Mouse (Mus musculus): ENCODE results near the gene Acvr1b.

The Acvr1b gene

GRCm38 (mm10) chr15:101194951-101195823, 21.3 kb downstream of the Acvr1b start:
- in situ Hi-C loops (cut with MboI, MseI), result loop anchor here (5.0 kb wide), 1 partner anchor 42 kb away; no protein-coding TSS in a partner anchor

DNA sequence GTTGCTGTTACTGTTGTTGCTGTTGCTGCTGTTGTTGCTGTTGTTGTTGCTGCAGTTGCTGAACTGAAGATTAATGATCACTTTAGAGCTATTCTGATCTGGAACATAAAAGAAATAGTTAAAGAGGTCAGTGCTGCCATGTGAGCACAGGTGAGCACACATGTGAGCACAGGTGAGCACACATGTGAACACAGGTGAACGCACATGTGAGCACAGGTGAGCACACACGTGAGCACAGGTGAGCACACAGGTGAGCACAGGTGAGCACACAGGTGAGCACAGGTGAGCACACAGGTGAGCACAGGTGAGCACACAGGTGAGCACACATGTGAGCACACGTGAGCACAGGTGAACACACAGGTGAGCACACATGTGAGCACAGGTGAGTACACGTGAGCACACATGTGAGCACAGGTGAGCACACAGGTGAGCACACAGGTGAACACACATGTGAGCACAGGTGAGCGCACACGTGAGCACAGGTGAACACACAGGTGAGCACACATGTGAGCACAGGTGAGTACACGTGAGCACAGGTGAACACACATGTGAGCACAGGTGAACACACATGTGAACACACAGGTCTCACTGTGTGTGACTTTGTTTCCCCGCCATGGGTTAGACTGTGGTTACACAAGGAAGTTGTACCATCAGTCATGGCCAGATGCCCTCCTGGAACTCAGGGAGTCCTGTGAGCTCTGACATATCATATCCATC, 22.4 kb downstream of the Acvr1b start:
- in situ Hi-C loops (cut with MboI, MseI), result no loop called here

DNA sequence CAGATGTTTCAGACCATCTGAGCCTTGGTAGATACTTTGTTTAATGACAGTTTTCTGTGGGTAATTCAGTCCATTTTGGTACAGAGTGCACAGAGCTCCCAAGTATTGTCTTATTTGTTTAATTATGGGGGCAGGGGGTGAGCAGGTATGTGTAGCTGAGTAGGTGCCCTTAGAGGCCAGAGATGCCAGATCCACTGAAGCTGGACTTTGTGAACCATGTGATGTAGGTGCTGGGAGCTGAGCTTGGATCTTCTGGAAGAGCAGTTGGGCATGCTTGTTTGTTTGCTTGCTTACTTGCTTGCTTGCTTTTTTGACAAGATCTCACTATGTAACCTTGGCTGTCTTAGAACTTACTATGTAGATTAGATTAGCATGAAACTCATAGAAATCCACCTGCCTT, 23.1 kb downstream of the Acvr1b start:
- in situ Hi-C loops (cut with MboI, MseI), result no loop called here

GRCm38 (mm10) chr15:101197497-101198179, 23.8 kb downstream of the Acvr1b start:
- in situ Hi-C loops (cut with MboI, MseI), result no loop called here

- in situ Hi-C loops (cut with MboI, MseI), result no loop called here
These were observed 24.4 kb downstream of the Acvr1b start for GRCm38 (mm10) chr15:101198218-101198617.

- in situ Hi-C loops (cut with MboI, MseI), result no loop called here
These were observed 25.0 kb downstream of the Acvr1b start for GRCm38 (mm10) chr15:101198850-101199249.

DNA sequence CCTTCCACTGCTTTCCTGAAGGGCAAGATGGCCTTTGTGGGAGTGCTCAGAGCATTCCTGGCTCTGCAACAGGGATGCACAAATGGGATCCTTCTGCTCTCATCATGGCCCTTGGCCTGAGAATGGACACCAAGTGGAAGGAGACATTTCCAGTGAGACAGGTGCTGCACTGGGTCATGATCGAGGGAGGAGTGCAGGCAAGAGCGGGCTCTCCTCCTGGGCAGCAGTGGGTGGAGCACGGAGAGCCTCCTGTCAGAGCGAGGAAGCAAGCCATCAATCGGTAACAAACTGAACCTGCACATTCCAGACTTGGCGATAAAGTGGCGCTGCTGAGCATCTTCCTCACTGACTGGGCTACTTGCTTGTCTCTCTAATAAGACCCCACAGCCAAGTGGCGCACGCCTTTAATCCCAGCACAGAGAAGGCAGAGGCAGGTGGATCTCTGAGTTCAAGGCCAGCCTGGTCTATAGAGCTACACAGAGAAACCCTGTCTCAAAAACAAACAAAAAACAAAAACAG, 27.0 kb downstream of the Acvr1b start:
- in situ Hi-C loops (cut with MboI, MseI), result no loop called here

DNA sequence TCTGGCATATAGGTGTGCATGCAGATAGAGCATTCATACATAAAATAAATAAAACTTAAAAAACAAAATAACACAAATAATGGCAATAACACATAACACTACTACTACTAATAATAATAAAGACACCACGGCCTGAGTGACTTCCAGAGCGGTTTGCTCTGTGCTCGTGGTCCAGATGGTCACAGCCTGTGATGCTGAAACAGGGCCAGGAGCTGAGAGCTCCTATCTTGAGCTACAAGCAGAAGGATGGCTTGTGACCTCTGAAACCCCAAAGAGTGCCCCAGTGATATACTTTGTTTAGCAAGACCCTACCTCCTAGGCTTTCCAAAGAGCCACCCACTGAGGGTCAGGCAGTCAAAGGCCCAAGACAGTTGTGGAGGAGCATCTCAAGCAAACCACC, 27.5 kb downstream of the Acvr1b start:
- in situ Hi-C loops (cut with MboI, MseI), result no loop called here

- in situ Hi-C loops (cut with MboI, MseI), result no loop called here
These were observed 29.8 kb downstream of the Acvr1b start for GRCm38 (mm10) chr15:101203673-101204072.

DNA sequence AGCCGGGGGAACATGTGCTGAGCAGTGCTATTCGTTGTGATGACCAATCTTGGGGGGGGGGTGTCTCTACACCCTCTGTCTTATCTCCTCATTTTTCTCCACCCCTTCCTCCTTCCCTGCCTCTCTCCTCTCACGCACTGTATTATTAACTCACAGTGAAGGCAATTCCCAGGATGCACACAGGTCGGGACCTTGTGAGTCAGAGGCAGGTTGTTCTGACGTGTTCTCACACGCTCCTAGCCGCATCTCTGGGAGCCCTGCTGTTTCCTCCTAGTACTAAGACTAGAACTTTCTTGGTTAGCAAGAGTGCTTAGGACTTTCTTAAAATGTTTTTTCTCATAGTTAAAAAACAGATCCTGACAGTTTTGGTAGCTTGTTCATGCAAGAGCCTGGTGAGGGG, 30.9 kb downstream of the Acvr1b start:
- in situ Hi-C loops (cut with MboI, MseI), result no loop called here

DNA sequence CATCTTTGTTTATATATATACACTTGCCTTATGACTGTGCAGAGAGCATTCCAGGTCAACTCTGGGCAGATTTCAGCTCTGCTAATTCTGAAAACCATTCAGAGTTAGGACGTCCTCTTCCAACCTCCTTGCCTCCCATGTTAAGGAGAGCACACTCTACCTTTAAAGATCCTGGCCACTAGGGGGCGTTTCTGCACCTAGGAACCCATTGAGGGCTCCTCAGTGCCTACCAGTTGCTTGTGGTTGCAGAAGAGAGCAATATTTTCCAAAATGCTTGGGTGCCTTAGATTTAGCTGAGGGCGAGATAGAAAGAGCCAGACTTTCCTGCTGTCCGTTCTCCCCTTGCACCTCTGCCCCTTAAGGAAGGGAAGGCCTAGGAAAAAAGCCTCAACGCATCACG, 36.4 kb downstream of the Acvr1b start:
- in situ Hi-C loops (cut with MboI, MseI), result no loop called here

DNA sequence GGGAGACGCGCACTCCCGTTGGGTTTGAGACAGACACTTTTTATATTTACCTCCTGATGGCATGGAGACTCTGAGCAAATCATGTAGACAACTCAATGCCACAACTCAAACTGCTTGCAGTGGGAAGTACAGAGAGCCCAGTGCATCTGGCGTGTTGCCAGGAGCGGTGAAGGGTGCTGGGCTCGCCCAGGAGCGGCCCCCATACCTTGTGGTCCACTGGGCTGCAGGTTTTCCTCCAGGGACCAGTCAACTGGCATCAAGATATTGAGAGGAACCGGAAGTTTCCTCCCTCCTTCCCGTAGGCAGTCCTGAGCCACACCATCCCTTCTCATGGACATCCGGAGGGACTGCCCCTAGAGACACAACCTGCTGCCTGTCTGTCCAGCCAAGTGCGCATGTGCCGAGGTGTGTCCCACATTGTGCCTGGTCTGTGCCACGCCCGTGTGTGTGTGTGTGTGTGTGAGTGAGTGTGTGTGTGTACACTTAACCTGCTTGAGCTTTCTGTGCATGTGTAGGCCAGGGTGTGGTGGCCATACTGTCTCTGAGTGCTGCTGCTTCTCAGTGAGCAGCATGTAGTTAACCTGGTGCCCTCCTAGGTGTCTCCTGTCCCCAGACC, 37.2 kb downstream of the Acvr1b start:
- in situ Hi-C loops (cut with MboI, MseI), result no loop called here

DNA sequence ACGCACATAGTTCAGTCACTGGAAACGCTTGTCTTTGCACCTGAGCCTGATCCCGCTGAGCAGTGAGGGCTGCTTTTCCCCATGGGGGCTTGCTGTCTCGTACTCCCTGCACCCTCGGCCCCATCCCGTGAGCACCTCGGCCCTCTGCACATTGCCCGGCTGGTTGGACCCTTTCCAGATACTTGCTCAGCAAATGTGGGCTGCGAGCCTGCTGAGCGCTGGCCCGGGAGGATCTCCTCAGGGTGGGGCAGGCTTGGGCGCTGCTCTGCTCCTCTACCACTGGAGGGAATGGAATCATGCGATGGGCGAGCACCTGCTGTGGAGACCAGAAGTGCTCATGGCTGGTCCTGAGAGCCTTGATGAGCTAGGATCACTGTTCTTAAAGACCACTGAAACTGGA, 38.6 kb downstream of the Acvr1b start:
- in situ Hi-C loops (cut with MboI, MseI), result no loop called here

- in situ Hi-C loops (cut with MboI, MseI), result no loop called here
These were observed 41.3 kb downstream of the Acvr1b start for GRCm38 (mm10) chr15:101215136-101215535.

DNA sequence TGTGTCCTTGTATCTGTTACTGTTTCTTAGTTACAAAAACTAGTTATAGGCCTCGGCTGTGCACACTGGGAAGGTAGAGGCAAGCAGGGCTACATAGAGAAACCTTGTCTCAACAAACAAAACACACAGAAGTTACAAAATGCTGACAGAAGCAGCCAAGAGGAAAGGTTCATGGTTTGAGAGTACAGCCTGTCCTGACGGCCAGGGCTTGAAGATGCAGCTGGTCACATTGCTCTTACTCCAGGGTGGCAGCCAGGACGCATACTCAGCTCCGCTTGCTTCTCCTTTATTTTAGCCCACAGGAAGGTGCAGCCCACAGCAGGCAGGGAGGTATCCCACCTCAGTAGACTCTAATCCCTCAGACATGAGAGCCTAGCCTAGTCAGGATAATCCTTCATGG, 42.2 kb downstream of the Acvr1b start:
- in situ Hi-C loops (cut with MboI, MseI), result no loop called here

DNA sequence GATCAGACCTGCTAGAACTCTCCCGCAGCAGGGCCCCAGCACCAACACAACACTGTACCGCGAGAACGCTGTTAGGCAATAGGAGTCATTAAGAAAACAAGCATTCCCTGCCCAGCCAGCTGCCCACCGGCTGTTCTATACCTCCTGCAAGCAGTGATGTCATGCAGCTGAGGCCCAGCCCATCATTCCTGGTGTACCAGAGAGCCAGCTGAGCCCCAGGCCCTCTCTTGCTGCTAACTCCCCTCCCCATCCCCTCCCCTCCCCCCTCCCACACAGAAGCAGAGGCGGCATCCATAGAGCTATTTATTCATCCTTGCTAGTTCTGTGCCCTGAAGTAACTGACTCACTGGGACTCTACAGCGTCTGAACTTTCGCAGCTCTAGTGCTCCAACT, 47.0 kb downstream of the Acvr1b start:
- in situ Hi-C loops (cut with MboI, MseI), result no loop called here

- in situ Hi-C loops (cut with MboI, MseI), result no loop called here
These were observed 47.6 kb downstream of the Acvr1b start for GRCm38 (mm10) chr15:101221298-101222104.

- in situ Hi-C loops (cut with MboI, MseI), result no loop called here
These were observed 49.1 kb downstream of the Acvr1b start for GRCm38 (mm10) chr15:101222897-101223482.

DNA sequence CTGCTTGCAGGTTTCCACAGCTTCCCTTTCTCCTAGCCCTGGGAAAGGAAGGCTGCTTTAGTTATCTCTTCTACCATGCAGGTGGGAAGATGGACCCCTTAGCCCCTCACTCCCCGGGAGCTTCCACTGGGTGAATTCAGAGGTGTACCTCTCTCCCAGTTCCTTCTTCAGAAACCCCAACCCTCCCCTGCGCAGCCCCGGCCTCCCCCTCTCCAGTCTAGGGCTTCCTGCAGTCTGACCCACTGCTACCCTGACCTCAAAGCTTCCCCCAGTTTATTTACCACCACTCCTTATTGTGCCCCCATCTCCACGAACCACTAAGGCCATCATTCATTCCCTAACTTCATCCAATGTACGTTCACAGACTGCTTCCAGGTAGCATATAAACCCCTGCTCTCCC, 49.7 kb downstream of the Acvr1b start:
- in situ Hi-C loops (cut with MboI, MseI), result no loop called here

All from regulatory T cell (primary cell).